In genomic region chr6:145862321-145862720, GRCm38 (mm10) we compare ENCODE assay signal across 8 mouse cellular contexts. TPM values are rescaled to one million over a fixed set of nuclear protein-coding genes. Genes with fewer than 3 reads are reported as not detected.
DNase-seq lines count a peak whose midpoint lies in the region; ATAC-seq and TF ChIP-seq lines count a peak whose summit lies in the region.

No protein-coding gene starts in this region.

- H3K4me2 ChIP-seq in heart, embryonic 15.5 days, result peak overlapping the region; percentile 99
- H3K4me2 ChIP-seq in midbrain, embryonic 12.5 days (replicated peaks), result peak overlapping the region; percentile 98

- H3K4me3 ChIP-seq in heart, embryonic 15.5 days, result peak overlapping the region; percentile 72
- H3K4me3 ChIP-seq in hindbrain, embryonic 10.5 days, result peak overlapping the region; percentile 70
- H3K4me3 ChIP-seq in midbrain, embryonic 12.5 days, result peak overlapping the region; percentile 62

- WGBS in heart, embryonic 15.5 days, result 16% methylated on average over 4 of the region's 4 CpGs
- WGBS in hindbrain, embryonic 10.5 days, result 13% methylated on average over 4 of the region's 4 CpGs
- 24% methylated on average over 4 of the region's 4 CpGs for WGBS in midbrain, embryonic 12.5 days

- H3K27me3 ChIP-seq in heart, embryonic 15.5 days, result peaks cover 26% of the 10 kb centered on the region
- peaks cover 80% of the 10 kb centered on the region for H3K27me3 ChIP-seq in hindbrain, embryonic 10.5 days (ENCODE audit: insufficient read depth, poor library complexity, severe bottlenecking)
- H3K27me3 ChIP-seq in midbrain, embryonic 12.5 days, result peaks cover 85% of the 10 kb centered on the region

- no peak for TF ChIP-seq CTCF in brain, embryonic 14.5 days (IDR thresholded peaks at IDR 0.05; ENCODE audit: borderline replicate concordance, extremely low read depth, insufficient read depth, insufficient read length)

- H3K9me3 ChIP-seq in heart, embryonic 15.5 days (replicated peaks), result no peaks in the 10 kb centered on the region
- H3K9me3 ChIP-seq in hindbrain, embryonic 10.5 days, result no peaks in the 10 kb centered on the region
- H3K9me3 ChIP-seq in midbrain, embryonic 12.5 days, result no peaks in the 10 kb centered on the region

- intact Hi-C loops in heart, postnatal 10 days (cut with DNase I), result loop anchor here (5.0 to 10.0 kb wide), 2 partner anchors 102 to 300 kb away; no protein-coding TSS in a partner anchor

- H3K4me1 ChIP-seq in heart, embryonic 15.5 days (replicated peaks), result peaks cover 39% of the 10 kb centered on the region
- peaks cover 49% of the 10 kb centered on the region for H3K4me1 ChIP-seq in hindbrain, embryonic 10.5 days (replicated peaks)
- peaks cover 38% of the 10 kb centered on the region for H3K4me1 ChIP-seq in midbrain, embryonic 12.5 days

- H3K36me3 ChIP-seq in heart, embryonic 15.5 days, result no peaks in the 10 kb centered on the region
- no peaks in the 10 kb centered on the region for H3K36me3 ChIP-seq in hindbrain, embryonic 10.5 days
- H3K36me3 ChIP-seq in midbrain, embryonic 12.5 days, result no peaks in the 10 kb centered on the region

- peak overlapping the region; percentile 78 for H3K9ac ChIP-seq in heart, embryonic 15.5 days
- peak overlapping the region; percentile 64; the same call in 1 of the 2 replicates for H3K9ac ChIP-seq in midbrain, embryonic 12.5 days (replicated peaks)

- no peak for DNase-seq in heart, postnatal 10 days
- peak; percentile 11 for DNase-seq in brain, embryonic 14.5 days (ENCODE audit: low read depth)
- DNase-seq in hindbrain, embryonic 10.5 days (ENCODE audit: low spot score), result no peak
- no peak for DNase-seq in ovary, adult 18-20 months (ENCODE audit: low spot score)
- DNase-seq in frontal cortex, adult 2 months (ENCODE audit: extremely low spot score in 1 of 2, low spot score in 1 of 2), result no peak
- DNase-seq in cerebellum, adult 8-10 months, result no peak

- TF ChIP-seq POLR2A in brain, embryonic 14.5 days (IDR thresholded peaks at IDR 0.05; ENCODE audit: borderline replicate concordance, extremely low read depth, insufficient read depth, insufficient read length, poor library complexity, severe bottlenecking), result no peak

- no peak for ATAC-seq in heart, embryonic 15.5 days (replicated peaks; ENCODE audit: insufficient number of reproducible peaks, insufficient read depth, low FRiP score, low read depth)
- no peak for ATAC-seq in midbrain, embryonic 12.5 days (ENCODE audit: low FRiP score, low read depth)

- no peak overlapping the region for H3K27ac ChIP-seq in heart, embryonic 15.5 days
- H3K27ac ChIP-seq in hindbrain, embryonic 10.5 days, result no peak overlapping the region; the same call in 1 of the 2 replicates
- H3K27ac ChIP-seq in midbrain, embryonic 12.5 days (replicated peaks), result no peak overlapping the region

RNA-seq across cellular contexts. Expression of gene Bhlhe41, which starts 3.0 kb away (rescaled TPM):
- 5.5 and 6.6 TPM in 2 replicates for polyA plus RNA-seq in heart, embryonic 15.5 days (2015; fragmentation: Nextera tagmentation; extraction: Ambion mirVana)
- total RNA-seq in heart, postnatal 10 days (2021), result 10 to 100 TPM; 15.9 to 17.4 TPM
- 1.5 and 3.1 TPM in 2 replicates for polyA plus RNA-seq in brain, embryonic 14.5 days (2012; rRNA removed)
- polyA plus RNA-seq in hindbrain, embryonic 10.5 days (2016; fragmentation: Nextera tagmentation; extraction: Ambion mirVana), result 1.2 TPM in 2 replicates
- 1.9 and 2.2 TPM in 2 replicates for polyA plus RNA-seq in midbrain, embryonic 12.5 days (2016; fragmentation: Nextera tagmentation; extraction: Ambion mirVana)
- 20.6 and 25.2 TPM in 2 replicates for polyA plus RNA-seq in frontal cortex, adult 2 months (2012; rRNA removed)
